Mouse (Mus musculus): ENCODE measurements around the gene Nup43. TPM values are rescaled to one million over a fixed set of nuclear protein-coding genes. Genes with fewer than 3 reads are reported as not detected.
A peak's percentile ranks its signal among the peaks of the same experiment; 100 is the strongest.

Gene Nup43
- total and polyA plus RNA-seq, 3 experiments, result 52.9 to 64.7 TPM; not detected in 1

DNA sequence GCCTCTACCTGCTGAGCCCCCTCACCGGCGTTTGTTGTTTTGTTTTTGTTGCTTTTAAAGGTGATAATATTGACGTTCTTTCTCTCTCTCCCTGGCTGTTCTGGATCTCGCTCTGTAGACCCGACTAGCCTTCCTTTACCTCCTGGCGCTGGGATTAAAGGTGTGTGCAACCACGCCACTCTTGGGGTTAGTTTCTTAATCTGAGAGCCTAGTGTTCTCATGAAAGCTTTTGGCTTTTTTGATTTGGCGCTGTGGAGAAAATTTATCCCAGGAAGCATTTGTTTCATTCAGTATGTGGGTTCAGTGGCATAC lies 59.2 kb downstream of the Nup43 start:
- peaks cover 0 to 20% of the 10 kb centered on the region in 2 experiments; a peak in 2 of 4 replicates for H3K36me3 ChIP-seq (ENCODE audit: control insufficient read depth in 1 of 2, insufficient read depth in 2 of 2, low read length in 2 of 2)
- no peaks in the 10 kb centered on the region for H3K9me3 ChIP-seq (replicated peaks; ENCODE audit: insufficient read depth, low read length)
- TF ChIP-seq UBTF (IDR thresholded peaks at IDR 0.05; ENCODE audit: borderline replicate concordance, insufficient read depth, low read depth, low read length) (no peak), CHD1 (IDR thresholded peaks at IDR 0.05; ENCODE audit: low read depth, low read length) (no peak), ETS1 (IDR thresholded peaks at IDR 0.05; ENCODE audit: low read depth, low read length) (no peak), POLR2AphosphoS5 (IDR thresholded peaks at IDR 0.05; ENCODE audit: borderline replicate concordance, low read depth, low read length) (no peak), ZNF384 (IDR thresholded peaks at IDR 0.05; ENCODE audit: low read depth, low read length) (no peak), USF2 (IDR thresholded peaks at IDR 0.05; ENCODE audit: borderline replicate concordance in 1 of 2, insufficient read depth in 1 of 2, low read depth in 1 of 2, low read length in 2 of 2) (no peak), TCF12 (IDR thresholded peaks at IDR 0.05; ENCODE audit: low read depth, low read length) (no peak), MEF2A (IDR thresholded peaks at IDR 0.05; ENCODE audit: extremely low read depth, insufficient replicate concordance, low read depth, low read length, poor library complexity, severe bottlenecking) (no peak), MYC (IDR thresholded peaks at IDR 0.05; ENCODE audit: low read depth, low read length) (no peak), HCFC1 (IDR thresholded peaks at IDR 0.05; ENCODE audit: low read depth, low read length) (no peak), KAT2A (conservative IDR thresholded peaks at IDR 0.05; ENCODE audit: low read depth, low read length) (no peak), ELF1 (IDR thresholded peaks at IDR 0.05; ENCODE audit: low read depth, low read length) (no peak)
- peak overlapping the region; percentile 79 to 87 for H3K4me3 ChIP-seq (ENCODE audit: control insufficient read depth in 1 of 2, insufficient read depth in 1 of 2, low read depth in 2 of 2, low read length in 2 of 2)
- peak overlapping the region; percentile 85 for H3K9ac ChIP-seq (ENCODE audit: control insufficient read depth, low read depth, low read length, poor library complexity, severe bottlenecking)
- H3K27me3 ChIP-seq (ENCODE audit: control insufficient read depth in 1 of 2, insufficient read depth in 2 of 2, low read length in 2 of 2), result no peaks in the 10 kb centered on the region
- peaks cover 42% of the 10 kb centered on the region for H3K79me2 ChIP-seq (ENCODE audit: control insufficient read depth, insufficient read depth, low read length, poor library complexity)
- H3K27ac ChIP-seq (ENCODE audit: control insufficient read depth, low read depth, low read length), result peak overlapping the region; percentile 81
- H3K4me1 ChIP-seq (ENCODE audit: control insufficient read depth in 1 of 2, insufficient read depth in 2 of 2, low read length in 2 of 2), result peaks cover 6 to 12% of the 10 kb centered on the region in 2 experiments; a peak in 3 of 4 replicates
- DNase-seq (ENCODE audit: low read depth, low spot score), result peak; percentile 45

DNA sequence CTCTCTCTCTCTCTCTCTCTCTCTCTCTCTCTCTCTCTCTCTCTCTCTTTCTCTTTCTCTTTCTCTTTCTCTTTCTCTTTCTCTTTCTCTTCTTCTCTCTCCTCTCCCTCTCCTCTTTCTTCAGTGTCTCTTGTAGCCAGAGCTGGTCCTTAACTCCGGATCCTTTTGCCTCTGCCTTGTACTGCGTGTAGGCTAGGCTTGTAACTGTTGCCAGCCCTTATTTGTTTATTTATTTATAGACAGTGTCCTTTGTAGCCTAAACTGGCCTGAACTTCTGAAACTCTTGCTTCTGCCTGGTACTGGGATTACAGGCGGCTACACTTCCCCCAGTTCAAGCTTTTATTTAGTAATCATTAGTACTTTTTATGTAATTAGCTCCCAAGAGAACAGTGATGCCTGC lies 59.7 kb downstream of the Nup43 start:
- peaks cover 0 to 20% of the 10 kb centered on the region in 2 experiments; a peak in 2 of 4 replicates for H3K36me3 ChIP-seq (ENCODE audit: control insufficient read depth in 1 of 2, insufficient read depth in 2 of 2, low read length in 2 of 2)
- no peak overlapping the region for H3K27ac ChIP-seq (ENCODE audit: control insufficient read depth, low read depth, low read length)
- TF ChIP-seq TBP (IDR thresholded peaks at IDR 0.05; ENCODE audit: low read depth, low read length) (no peak), TCF12 (IDR thresholded peaks at IDR 0.05; ENCODE audit: low read depth, low read length) (no peak), POLR2AphosphoS2 (IDR thresholded peaks at IDR 0.05; ENCODE audit: low read length) (no peak), NRF1 (IDR thresholded peaks at IDR 0.05; ENCODE audit: insufficient read depth, low read depth, low read length, poor library complexity, severe bottlenecking) (no peak)
- peak; percentile 42 for DNase-seq (ENCODE audit: low read depth, low spot score)
- H3K4me3 ChIP-seq (ENCODE audit: control insufficient read depth in 1 of 2, insufficient read depth in 1 of 2, low read depth in 2 of 2, low read length in 2 of 2), result peak overlapping the region; percentile 79 to 87
- peak overlapping the region; percentile 74 for H3K9ac ChIP-seq (ENCODE audit: control insufficient read depth, low read depth, low read length, poor library complexity, severe bottlenecking)
- no peaks in the 10 kb centered on the region for H3K9me3 ChIP-seq (replicated peaks; ENCODE audit: insufficient read depth, low read length)
- peaks cover 46% of the 10 kb centered on the region for H3K79me2 ChIP-seq (ENCODE audit: control insufficient read depth, insufficient read depth, low read length, poor library complexity)
- H3K4me1 ChIP-seq (ENCODE audit: control insufficient read depth in 1 of 2, insufficient read depth in 2 of 2, low read length in 2 of 2), result peaks cover 6 to 12% of the 10 kb centered on the region in 2 experiments; a peak in 3 of 4 replicates
- H3K27me3 ChIP-seq (ENCODE audit: control insufficient read depth in 1 of 2, insufficient read depth in 2 of 2, low read length in 2 of 2), result no peaks in the 10 kb centered on the region

Other genes starting within 250 kb of the Nup43 start
- 3.6 and 4.8 TPM in 2 replicates for gene Ulbp1, start 193.9 kb upstream of the Nup43 start, total RNA-seq (2012; rRNA removed)
- 1 to 10 TPM in 1 of 2 experiments, not detected in 1; 5.3 TPM for gene Ulbp1, start 193.9 kb upstream of the Nup43 start, polyA plus RNA-seq (2012; ENCODE audit: insufficient read depth in 1 of 2, insufficient read length in 2 of 2, low read depth in 1 of 2, low replicate concordance in 2 of 2, missing spikeins in 1 of 2)
- 0.72 and 0.92 TPM in 2 replicates for gene Lrp11, start 77.7 kb upstream of the Nup43 start, total RNA-seq (2012; rRNA removed)
- 1 to 10 TPM in 1 of 2 experiments, not detected in 1; 1.0 TPM for gene Lrp11, start 77.7 kb upstream of the Nup43 start, polyA plus RNA-seq (2012; ENCODE audit: insufficient read depth in 1 of 2, insufficient read length in 2 of 2, low read depth in 1 of 2, low replicate concordance in 2 of 2, missing spikeins in 1 of 2)
- 121 and 123 TPM in 2 replicates for gene Pcmt1, start 13.6 kb downstream of the Nup43 start, total RNA-seq (2012; rRNA removed)
- 10 to 100 TPM in 1 of 2 experiments, not detected in 1; 90.7 TPM for gene Pcmt1, start 13.6 kb downstream of the Nup43 start, polyA plus RNA-seq (2012; ENCODE audit: insufficient read depth in 1 of 2, insufficient read length in 2 of 2, low read depth in 1 of 2, low replicate concordance in 2 of 2, missing spikeins in 1 of 2)
- 11.1 and 12.0 TPM in 2 replicates for gene Lats1, start 13.7 kb downstream of the Nup43 start, total RNA-seq (2012; rRNA removed)
- 10 to 100 TPM; 17.8 to 73.4 TPM for gene Lats1, start 13.7 kb downstream of the Nup43 start, polyA plus RNA-seq (2012; ENCODE audit: insufficient read depth in 1 of 2, insufficient read length in 2 of 2, low read depth in 1 of 2, low replicate concordance in 2 of 2, missing spikeins in 1 of 2)
- 46.0 and 47.5 TPM in 2 replicates for gene Katna1, start 58.5 kb downstream of the Nup43 start, total RNA-seq (2012; rRNA removed)
- 100 to 1,000 TPM in 1 of 2 experiments, 10 to 100 TPM in 1; 43.3 to 222 TPM for gene Katna1, start 58.5 kb downstream of the Nup43 start, polyA plus RNA-seq (2012; ENCODE audit: insufficient read depth in 1 of 2, insufficient read length in 2 of 2, low read depth in 1 of 2, low replicate concordance in 2 of 2, missing spikeins in 1 of 2)
- 9.2 and 9.7 TPM in 2 replicates for gene Ginm1, start 125.3 kb downstream of the Nup43 start, total RNA-seq (2012; rRNA removed)
- gene Ginm1, start 125.3 kb downstream of the Nup43 start, polyA plus RNA-seq (2012; ENCODE audit: insufficient read depth in 1 of 2, insufficient read length in 2 of 2, low read depth in 1 of 2, low replicate concordance in 2 of 2, missing spikeins in 1 of 2), result 10 to 100 TPM in 1 of 2 experiments, not detected in 1; 13.8 TPM
- 30.1 and 34.7 TPM in 2 replicates for gene Ppil4, start 125.4 kb downstream of the Nup43 start, total RNA-seq (2012; rRNA removed)
- 10 to 100 TPM; 30.5 to 86.3 TPM for gene Ppil4, start 125.4 kb downstream of the Nup43 start, polyA plus RNA-seq (2012; ENCODE audit: insufficient read depth in 1 of 2, insufficient read length in 2 of 2, low read depth in 1 of 2, low replicate concordance in 2 of 2, missing spikeins in 1 of 2)
- not detected in 2 replicates for gene Zc3h12d, start 165.0 kb downstream of the Nup43 start, total RNA-seq (2012; rRNA removed)
- gene Zc3h12d, start 165.0 kb downstream of the Nup43 start, polyA plus RNA-seq (2012; ENCODE audit: insufficient read depth in 1 of 2, insufficient read length in 2 of 2, low read depth in 1 of 2, low replicate concordance in 2 of 2, missing spikeins in 1 of 2), result not detected